Mouse (Mus musculus): ENCODE measurements around the gene Icam4. TPM values are rescaled to one million over a fixed set of nuclear protein-coding genes. Genes with fewer than 3 reads are reported as not detected.
"Not testable (repeated sequence)": the region's sequence is repeated elsewhere in the genome, so short reads cannot be mapped to it uniquely, and the experiment has no call there.

Icam4 gene
- polyA plus RNA-seq, 1 experiment from 2014 or later = 0.65 TPM

DNA sequence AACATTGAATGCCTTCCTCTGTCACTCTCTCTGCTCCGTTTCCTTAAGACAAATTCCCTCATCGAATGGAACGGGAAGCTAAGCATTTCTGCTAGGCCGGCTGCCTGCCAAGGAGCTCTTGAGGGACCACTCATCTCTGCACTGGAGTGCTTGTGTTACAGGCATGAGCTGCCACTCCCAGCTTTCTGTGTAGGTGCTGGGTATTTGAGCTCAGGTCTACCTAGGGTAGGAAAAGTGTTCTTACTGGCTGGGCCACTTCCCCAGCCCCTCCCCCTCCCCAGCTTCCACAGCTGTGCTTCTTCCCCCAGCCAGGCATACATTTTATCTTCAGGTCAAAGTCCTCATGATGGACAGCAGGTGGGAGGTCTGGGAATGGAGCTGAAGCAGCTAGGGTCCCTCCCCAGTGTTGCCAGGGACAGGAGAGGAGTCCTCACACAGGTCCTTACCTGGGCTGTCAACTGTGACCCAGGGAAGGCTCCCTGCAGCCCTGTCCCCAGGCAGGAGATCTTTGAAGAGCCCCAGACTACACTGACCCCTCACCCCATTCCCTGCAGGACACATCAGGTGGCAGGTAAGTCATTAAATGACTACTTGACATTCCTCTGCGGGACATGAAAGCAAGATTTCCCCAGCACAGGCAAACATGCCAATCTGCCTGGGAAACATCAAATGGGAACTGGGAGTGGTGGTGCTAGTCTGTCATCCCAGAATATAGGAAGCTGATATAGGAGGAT is 35.8 kb upstream of the Icam4 start:
- 30% methylated on average over 5 of the region's 5 CpGs for WGBS
- H3K27me3 ChIP-seq (replicated peaks; ENCODE audit: control insufficient read depth, insufficient read depth, low read length) = no peaks in the 10 kb centered on the region
- peak; percentile 61 for DNase-seq (ENCODE audit: low spot score)
- ATAC-seq (ENCODE audit: low read depth) = peak; percentile 39; the same call in 1 of the 2 replicates
- no peak overlapping the region; the same call in 1 of the 2 replicates for H3K27ac ChIP-seq (replicated peaks; ENCODE audit: low read depth, low read length)
- H3K4me1 ChIP-seq (ENCODE audit: control insufficient read depth, insufficient read depth, low read length) = peaks cover 8% of the 10 kb centered on the region
- no peaks in the 10 kb centered on the region for H3K9me3 ChIP-seq (ENCODE audit: control insufficient read depth, low read length)
- no peaks in the 10 kb centered on the region for H3K36me3 ChIP-seq (ENCODE audit: control insufficient read depth, insufficient read depth, low read length)
- H3K4me3 ChIP-seq (ENCODE audit: low read depth, low read length) = no peak overlapping the region
- H3K9ac ChIP-seq (ENCODE audit: low read depth, low read length) = no peak overlapping the region
- H3K4me2 ChIP-seq (ENCODE audit: low read depth, low read length) = no peak overlapping the region

GRCm38 (mm10) chr9:20995069-20995468 is 34.1 kb upstream of the Icam4 start:
- Histone ChIP-seq H3K4me1 (ENCODE audit: control insufficient read depth, insufficient read depth, low read length) (peaks cover 8% of the 10 kb centered on the region), H3K27me3 (replicated peaks; ENCODE audit: control insufficient read depth, insufficient read depth, low read length) (no peaks in the 10 kb centered on the region), H3K9me3 (ENCODE audit: control insufficient read depth, low read length) (no peaks in the 10 kb centered on the region), H3K4me3 (ENCODE audit: low read depth, low read length) (no peak overlapping the region), H3K36me3 (ENCODE audit: control insufficient read depth, insufficient read depth, low read length) (no peaks in the 10 kb centered on the region), H3K4me2 (ENCODE audit: low read depth, low read length) (no peak overlapping the region), H3K27ac (replicated peaks; ENCODE audit: low read depth, low read length) (no peak overlapping the region), H3K9ac (ENCODE audit: low read depth, low read length) (no peak overlapping the region)
- no peak for ATAC-seq (ENCODE audit: low read depth)
- DNase-seq (ENCODE audit: low spot score) = no peak
- WGBS = 69% methylated on average over 3 of the region's 3 CpGs

DNA sequence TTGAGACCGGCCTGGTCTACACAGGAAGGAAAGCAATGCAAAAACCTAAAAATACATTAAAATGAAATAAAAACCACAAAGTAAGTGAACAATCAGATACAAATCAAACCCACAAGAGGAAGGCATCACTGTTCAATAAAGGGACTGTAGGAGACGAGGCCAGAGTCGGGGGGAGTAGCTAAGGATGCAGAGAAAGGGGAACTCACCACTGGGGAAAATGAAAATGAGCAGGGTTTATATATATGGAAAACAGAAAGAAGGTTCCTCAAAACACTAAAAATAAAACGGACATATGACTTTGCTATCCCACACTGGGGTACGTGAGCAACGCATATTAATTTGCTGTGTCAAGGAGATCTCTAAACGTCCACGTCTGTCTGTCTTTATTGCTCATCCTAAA is 32.1 kb upstream of the Icam4 start:
- H3K4me1 ChIP-seq (ENCODE audit: control insufficient read depth, insufficient read depth, low read length) = no peaks in the 10 kb centered on the region; the same call in 1 of the 2 replicates
- 86% methylated on average over 8 of the region's 8 CpGs for WGBS
- H3K9me3 ChIP-seq (ENCODE audit: control insufficient read depth, low read length) = no peaks in the 10 kb centered on the region
- no peak overlapping the region for H3K4me2 ChIP-seq (ENCODE audit: low read depth, low read length)
- H3K4me3 ChIP-seq (ENCODE audit: low read depth, low read length) = no peak overlapping the region
- H3K9ac ChIP-seq (ENCODE audit: low read depth, low read length) = no peak overlapping the region
- ATAC-seq (ENCODE audit: low read depth) (no peak), DNase-seq (ENCODE audit: low spot score) (no peak)
- H3K27ac ChIP-seq (replicated peaks; ENCODE audit: low read depth, low read length) = no peak overlapping the region
- H3K36me3 ChIP-seq (ENCODE audit: control insufficient read depth, insufficient read depth, low read length) = no peaks in the 10 kb centered on the region
- no peaks in the 10 kb centered on the region for H3K27me3 ChIP-seq (replicated peaks; ENCODE audit: control insufficient read depth, insufficient read depth, low read length)

DNA sequence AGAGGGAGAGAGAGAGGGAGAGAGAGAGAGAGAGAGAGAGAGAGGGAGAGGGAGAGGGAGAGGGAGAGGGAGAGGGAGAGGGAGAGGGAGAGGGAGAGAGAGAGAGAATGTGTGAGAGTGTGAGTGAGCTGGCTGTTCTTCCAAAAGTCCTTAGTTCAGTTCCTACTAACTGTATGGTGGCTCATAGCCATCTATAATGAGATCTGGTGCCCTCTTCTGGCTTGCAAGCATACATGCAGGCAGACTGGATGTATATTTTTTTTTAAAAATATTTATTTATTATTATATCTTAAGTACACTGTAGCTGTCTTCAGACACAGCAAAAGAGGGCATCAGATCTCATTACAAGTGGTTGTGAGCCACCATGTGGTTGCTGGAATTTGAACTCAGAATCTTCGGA is 30.8 kb upstream of the Icam4 start:
- ATAC-seq (ENCODE audit: low read depth); H3K4me1 ChIP-seq (ENCODE audit: control insufficient read depth, insufficient read depth, low read length); H3K9ac ChIP-seq (ENCODE audit: low read depth, low read length); DNase-seq (ENCODE audit: low spot score); H3K4me2 ChIP-seq (ENCODE audit: low read depth, low read length); H3K27ac ChIP-seq (replicated peaks; ENCODE audit: low read depth, low read length); H3K4me3 ChIP-seq (ENCODE audit: low read depth, low read length); H3K9me3 ChIP-seq (ENCODE audit: control insufficient read depth, low read length); H3K36me3 ChIP-seq (ENCODE audit: control insufficient read depth, insufficient read depth, low read length); H3K27me3 ChIP-seq (replicated peaks; ENCODE audit: control insufficient read depth, insufficient read depth, low read length): not testable (repeated sequence)
- 68% methylated on average over 1 of the region's 1 CpGs for WGBS

GRCm38 (mm10) chr9:21000811-21001210 is 28.4 kb upstream of the Icam4 start:
- ATAC-seq (ENCODE audit: low read depth) (no peak; the same call in 1 of the 2 replicates), DNase-seq (ENCODE audit: low spot score) (no peak)
- Histone ChIP-seq H3K36me3 (ENCODE audit: control insufficient read depth, insufficient read depth, low read length) (peaks cover 12% of the 10 kb centered on the region), H3K27me3 (replicated peaks; ENCODE audit: control insufficient read depth, insufficient read depth, low read length) (no peaks in the 10 kb centered on the region), H3K9ac (ENCODE audit: low read depth, low read length) (no peak overlapping the region), H3K4me2 (ENCODE audit: low read depth, low read length) (no peak overlapping the region), H3K4me1 (ENCODE audit: control insufficient read depth, insufficient read depth, low read length) (no peaks in the 10 kb centered on the region), H3K27ac (replicated peaks; ENCODE audit: low read depth, low read length) (no peak overlapping the region), H3K9me3 (ENCODE audit: control insufficient read depth, low read length) (no peaks in the 10 kb centered on the region), H3K4me3 (ENCODE audit: low read depth, low read length) (no peak overlapping the region)

DNA sequence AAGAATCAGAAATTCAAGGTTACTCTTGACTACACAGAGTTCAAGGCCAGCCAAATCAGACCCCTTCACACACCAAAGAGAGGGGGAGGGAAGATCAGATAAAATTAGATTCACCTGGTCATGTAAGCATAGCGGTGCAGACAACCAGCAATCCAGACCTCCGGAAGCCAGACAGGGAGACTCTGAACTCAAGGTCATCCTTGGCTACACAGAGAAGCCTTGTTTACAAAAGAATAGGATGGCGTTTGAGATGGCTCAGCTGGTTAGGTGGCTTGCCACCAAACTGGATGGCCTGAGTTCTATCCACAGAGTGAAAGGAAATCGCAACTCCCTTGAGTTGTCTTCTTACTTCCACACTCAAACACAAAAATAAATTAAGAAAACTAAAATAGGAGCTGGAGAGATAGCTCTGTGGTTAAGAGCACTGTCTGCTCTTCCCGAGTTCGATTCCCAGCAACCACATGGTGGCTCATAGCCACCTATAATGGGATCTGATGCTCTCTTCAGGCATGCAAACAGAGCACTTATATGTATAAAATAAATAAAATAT is 27.4 kb upstream of the Icam4 start:
- Histone ChIP-seq H3K4me1 (ENCODE audit: control insufficient read depth, insufficient read depth, low read length) (no peaks in the 10 kb centered on the region), H3K9ac (ENCODE audit: low read depth, low read length) (no peak overlapping the region), H3K36me3 (ENCODE audit: control insufficient read depth, insufficient read depth, low read length) (peaks cover 20% of the 10 kb centered on the region), H3K27me3 (replicated peaks; ENCODE audit: control insufficient read depth, insufficient read depth, low read length) (no peaks in the 10 kb centered on the region), H3K9me3 (ENCODE audit: control insufficient read depth, low read length) (no peaks in the 10 kb centered on the region), H3K27ac (replicated peaks; ENCODE audit: low read depth, low read length) (no peak overlapping the region), H3K4me3 (ENCODE audit: low read depth, low read length) (peak overlapping the region; percentile 87), H3K4me2 (ENCODE audit: low read depth, low read length) (no peak overlapping the region; the same call in 1 of the 2 replicates)
- ATAC-seq (ENCODE audit: low read depth) = no peak
- 58% methylated on average over 6 of the region's 6 CpGs for WGBS
- no peak for DNase-seq (ENCODE audit: low spot score)

- ATAC-seq (ENCODE audit: low read depth) = peak; percentile 10
These were observed 26.9 kb upstream of the Icam4 start for GRCm38 (mm10) chr9:21002270-21002626.

GRCm38 (mm10) chr9:21002627-21003551 is 26.3 kb upstream of the Icam4 start, which contains the start of gene Mrpl4:
Gene Mrpl4, plus strand, starts transcription at chr9:21002738.
- H3K4me3 ChIP-seq (ENCODE audit: low read depth, low read length) = peak within 1 kb of the TSS; percentile 87

More at GRCm38 (mm10) chr9:21002270-21002626, 26.9 kb upstream of the Icam4 start:
- no peak for DNase-seq (ENCODE audit: low spot score)
- peak overlapping the region; percentile 78 for H3K4me2 ChIP-seq (ENCODE audit: low read depth, low read length)
- no peaks in the 10 kb centered on the region for H3K9me3 ChIP-seq (ENCODE audit: control insufficient read depth, low read length)
- H3K27me3 ChIP-seq (replicated peaks; ENCODE audit: control insufficient read depth, insufficient read depth, low read length) = no peaks in the 10 kb centered on the region
- no peaks in the 10 kb centered on the region for H3K4me1 ChIP-seq (ENCODE audit: control insufficient read depth, insufficient read depth, low read length)
- peaks cover 25% of the 10 kb centered on the region for H3K36me3 ChIP-seq (ENCODE audit: control insufficient read depth, insufficient read depth, low read length)
- peak overlapping the region; percentile 87 for H3K9ac ChIP-seq (ENCODE audit: low read depth, low read length)
- WGBS = 9% methylated on average over 7 of the region's 7 CpGs
- H3K4me3 ChIP-seq (ENCODE audit: low read depth, low read length) = peak overlapping the region; percentile 87
- peak overlapping the region; percentile 79 for H3K27ac ChIP-seq (replicated peaks; ENCODE audit: low read depth, low read length)

More at GRCm38 (mm10) chr9:21002627-21003551, 26.3 kb upstream of the Icam4 start, which contains the start of gene Mrpl4:
- WGBS = under 1% methylated on average over 62 of the region's 72 CpGs
- peak; percentile 86 for ATAC-seq (ENCODE audit: low read depth)
- Histone ChIP-seq H3K9ac (ENCODE audit: low read depth, low read length) (peak within 1 kb of the TSS; percentile 87), H3K27ac (replicated peaks; ENCODE audit: low read depth, low read length) (peak within 1 kb of the TSS; percentile 79), H3K9me3 (ENCODE audit: control insufficient read depth, low read length) (no peaks in the 10 kb centered on the region), H3K4me2 (ENCODE audit: low read depth, low read length) (peak within 1 kb of the TSS; percentile 78), H3K27me3 (replicated peaks; ENCODE audit: control insufficient read depth, insufficient read depth, low read length) (no peaks in the 10 kb centered on the region), H3K4me1 (ENCODE audit: control insufficient read depth, insufficient read depth, low read length) (no peaks in the 10 kb centered on the region), H3K36me3 (ENCODE audit: control insufficient read depth, insufficient read depth, low read length) (peaks cover 32% of the 10 kb centered on the region)
- DNase-seq (ENCODE audit: low spot score) = peak; percentile 90

Data from embryonic facial prominence, embryonic 14.5 days (tissue).